Mouse (Mus musculus) liver, adult 2 months (tissue): Measurements from ENCODE around the gene Pank3. TPM values are rescaled to one million over a fixed set of nuclear protein-coding genes. Genes with fewer than 3 reads are reported as not detected.

Experiments
- DNase-seq: peaks from one replicate; pipeline ENCODE4 v3.0.0-alpha.2; 2011; ENCODE audit warnings: low read depth, low spot score; ENCODE audit errors: extremely low read depth
- H3K27ac ChIP-seq: fragments of 200-500 bp; replicated peaks from 2 replicates; pipeline ENCODE4 v1.5.1; 2012; ENCODE audit warnings: low read depth, mild to moderate bottlenecking, control low read depth, inconsistent platforms, low read length; ENCODE audit not compliant: insufficient read depth
- H3K27me3 ChIP-seq: fragments of 200-500 bp; 2 replicates; pipeline ENCODE4 v1.6.1; 2012; ENCODE audit warnings: mild to moderate bottlenecking, moderate library complexity, low read length, inconsistent platforms; ENCODE audit not compliant: control insufficient read depth, insufficient read depth
- H3K36me3 ChIP-seq: fragments of 200-500 bp; 2 replicates; pipeline ENCODE4 v1.6.1; 2012; ENCODE audit warnings: low read length, inconsistent platforms; ENCODE audit not compliant: control insufficient read depth, insufficient read depth
- H3K4me1 ChIP-seq: fragments of 200-500 bp; 2 replicates; pipeline ENCODE4 v1.6.1; 2011; ENCODE audit warnings: low read length; ENCODE audit not compliant: control insufficient read depth, insufficient read depth
- H3K4me3 ChIP-seq: fragments of 200-500 bp; 2 replicates; pipeline ENCODE4 v1.5.1; 2011; ENCODE audit warnings: low read depth, mild to moderate bottlenecking, control low read depth, low read length, moderate library complexity; ENCODE audit not compliant: insufficient read depth
- H3K79me2 ChIP-seq: fragments of 200-500 bp; 2 replicates; pipeline ENCODE4 v1.6.1; 2012; ENCODE audit warnings: inconsistent platforms, mild to moderate bottlenecking, low read length, moderate library complexity; ENCODE audit not compliant: control insufficient read depth, insufficient read depth
- H3K9ac ChIP-seq: fragments of 200-500 bp; 2 replicates; pipeline ENCODE4 v1.6.1; 2012; ENCODE audit warnings: low read depth, mild to moderate bottlenecking, control low read depth, inconsistent platforms, low read length
- CTCF ChIP-seq: fragments of 200-500 bp; IDR thresholded peaks from 2 replicates; pipeline ENCODE4 v1.5.1; 2011; ENCODE audit warnings: low read depth, low read length, control low read depth
- POLR2A ChIP-seq: fragments of 200-500 bp; IDR thresholded peaks from 2 replicates; pipeline ENCODE4 v1.6.1; 2011; ENCODE audit warnings: low read length, control low read depth; ENCODE audit not compliant: insufficient read depth; ENCODE audit errors: extremely low read depth
- WGBS: fragments of 180-500 bp; shearing (Covaris S2); methylation state at CpG from one replicate; pipeline ENCODE4 v1.1.7; 2018; 5-methylcytosine and 5-hydroxymethylcytosine counted together
- polyA plus RNA-seq: library from polyadenylated mRNA; depleted of rRNA; stranded (reverse); fragments of >200 nt; gene quantifications from 2 replicates; pipeline ENCODE4 v1.2.3, GENCODE M21; 2012
- total RNA-seq: library from RNA; depleted of rRNA; stranded (reverse); fragments of >200 nt; gene quantifications from 2 replicates; pipeline ENCODE4 v1.2.3, GENCODE M21; 2014

Pank3 gene
- total and polyA plus RNA-seq, 2 experiments, result 5.7 to 58.1 TPM

DNA sequence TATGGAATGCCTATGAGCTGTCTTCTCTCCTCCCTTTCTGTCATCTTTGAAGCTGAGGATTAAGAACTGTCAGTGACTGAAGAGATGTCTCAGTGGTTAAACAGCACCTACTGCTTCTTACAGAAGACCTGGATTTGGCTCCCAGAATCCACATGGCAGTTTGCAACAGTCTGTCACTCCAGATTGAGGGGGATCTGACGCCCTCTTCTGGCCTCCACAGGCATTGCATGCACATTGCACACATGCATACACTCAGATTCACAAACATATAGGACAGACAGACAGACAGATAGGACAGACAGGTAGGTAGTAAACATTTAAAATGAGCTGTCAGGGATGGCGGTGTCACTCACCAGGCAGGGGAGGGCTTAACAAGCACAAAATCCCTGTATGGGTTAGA is 32.5 kb upstream of the Pank3 start:
- 69% methylated on average over 2 of the region's 2 CpGs for WGBS
- DNase-seq, result no peak
- TF ChIP-seq POLR2A (no peak), CTCF (peak; percentile 39; the same call in 1 of the 2 replicates)
- Histone ChIP-seq H3K27ac (no peak overlapping the region), H3K36me3 (no peaks in the 10 kb centered on the region), H3K79me2 (no peaks in the 10 kb centered on the region), H3K9ac (no peak overlapping the region), H3K4me3 (no peak overlapping the region), H3K4me1 (peaks cover 3% of the 10 kb centered on the region; the same call in 1 of the 2 replicates), H3K27me3 (no peaks in the 10 kb centered on the region)

- no peaks in the 10 kb centered on the region for H3K36me3 ChIP-seq
- H3K79me2 ChIP-seq, result no peaks in the 10 kb centered on the region
- H3K4me3 ChIP-seq, result no peak overlapping the region
- peaks cover 3% of the 10 kb centered on the region; the same call in 1 of the 2 replicates for H3K4me1 ChIP-seq
- DNase-seq, result no peak
- no peak overlapping the region for H3K9ac ChIP-seq
- TF ChIP-seq CTCF, result no peak
- TF ChIP-seq POLR2A, result no peak
- no peak overlapping the region for H3K27ac ChIP-seq
- no peaks in the 10 kb centered on the region for H3K27me3 ChIP-seq
- 97% methylated on average over 2 of the region's 2 CpGs for WGBS
Observed at GRCm38 (mm10) chr11:35737262-35737661, 32.0 kb upstream of the Pank3 start.

DNA sequence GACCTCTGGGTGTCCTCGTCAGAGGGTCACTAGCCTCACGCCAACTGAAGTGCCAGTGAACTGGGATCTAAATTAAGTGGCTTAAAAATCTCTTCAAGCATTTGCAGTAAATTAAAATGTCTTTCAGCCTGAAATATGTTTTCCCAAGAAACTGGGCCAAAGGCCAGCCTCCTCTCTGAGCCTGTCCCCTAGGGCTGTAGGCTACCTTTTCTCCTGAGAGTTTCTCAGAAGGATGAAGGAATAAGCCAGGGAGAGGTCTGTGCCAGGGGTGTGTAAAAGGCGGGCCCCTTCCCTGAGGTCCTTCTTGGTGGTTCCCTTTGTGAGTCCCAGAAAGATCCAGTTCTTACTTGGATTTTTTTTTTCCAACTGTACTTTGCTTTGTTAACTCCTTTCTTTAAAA is 31.2 kb upstream of the Pank3 start:
- Histone ChIP-seq H3K9ac (no peak overlapping the region), H3K36me3 (no peaks in the 10 kb centered on the region), H3K4me3 (no peak overlapping the region), H3K27ac (no peak overlapping the region), H3K79me2 (no peaks in the 10 kb centered on the region), H3K27me3 (no peaks in the 10 kb centered on the region), H3K4me1 (no peaks in the 10 kb centered on the region)
- TF ChIP-seq CTCF (no peak), POLR2A (no peak)
- WGBS, result 90% methylated on average over 3 of the region's 3 CpGs
- no peak for DNase-seq

DNA sequence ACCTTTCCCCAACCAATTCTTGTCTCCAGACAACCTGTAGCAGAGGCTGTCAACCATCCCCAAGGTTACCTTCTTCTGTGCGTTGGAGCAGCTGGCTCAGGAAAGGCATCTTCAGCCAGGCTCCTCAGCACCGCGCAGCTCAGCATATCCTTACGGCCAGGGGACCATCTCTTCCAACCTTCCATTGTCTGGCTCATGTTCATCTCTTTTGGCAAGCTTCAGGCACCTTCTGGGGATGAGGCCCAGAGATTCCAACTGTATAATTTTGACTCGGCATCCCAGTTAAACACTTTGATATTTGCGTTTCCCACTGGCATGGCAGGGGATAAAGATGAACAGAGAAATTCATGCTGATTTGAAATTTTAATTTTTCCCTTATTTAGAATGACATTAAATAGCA is 25.7 kb upstream of the Pank3 start:
- 92% methylated on average over 6 of the region's 6 CpGs for WGBS
- no peak for DNase-seq

GRCm38 (mm10) chr11:35744571-35744970 is 24.7 kb upstream of the Pank3 start:
- Histone ChIP-seq H3K9ac (no peak overlapping the region), H3K36me3 (no peaks in the 10 kb centered on the region), H3K79me2 (no peaks in the 10 kb centered on the region), H3K4me3 (no peak overlapping the region), H3K4me1 (no peaks in the 10 kb centered on the region), H3K27ac (no peak overlapping the region), H3K27me3 (peaks cover 3% of the 10 kb centered on the region; the same call in 1 of the 2 replicates)
- TF ChIP-seq CTCF, result no peak
- TF ChIP-seq POLR2A, result no peak
- DNase-seq, result no peak
- 92% methylated on average over 6 of the region's 6 CpGs for WGBS

More for the DNA sequence above, 25.7 kb upstream of the Pank3 start:
- H3K4me3 ChIP-seq, result no peak overlapping the region
- no peaks in the 10 kb centered on the region for H3K4me1 ChIP-seq
- TF ChIP-seq CTCF, result no peak
- no peak for TF ChIP-seq POLR2A
- no peaks in the 10 kb centered on the region for H3K36me3 ChIP-seq
- H3K27me3 ChIP-seq, result peaks cover 3% of the 10 kb centered on the region; the same call in 1 of the 2 replicates
- no peak overlapping the region for H3K9ac ChIP-seq
- H3K27ac ChIP-seq, result no peak overlapping the region
- no peaks in the 10 kb centered on the region for H3K79me2 ChIP-seq

GRCm38 (mm10) chr11:35750578-35750977 is 18.7 kb upstream of the Pank3 start:
- Histone ChIP-seq H3K79me2 (no peaks in the 10 kb centered on the region), H3K4me3 (no peak overlapping the region), H3K27ac (no peak overlapping the region), H3K9ac (no peak overlapping the region), H3K36me3 (no peaks in the 10 kb centered on the region), H3K4me1 (peaks cover 8% of the 10 kb centered on the region; the same call in 1 of the 2 replicates), H3K27me3 (no peaks in the 10 kb centered on the region)
- TF ChIP-seq CTCF, result no peak
- TF ChIP-seq POLR2A, result no peak
- 28% methylated on average over 8 of the region's 8 CpGs for WGBS
- DNase-seq, result peak; percentile 96
